Mouse (Mus musculus) urinary bladder, postnatal 14 days (tissue): ENCODE measurements around the gene 9330161L09Rik.
"Not testable (repeated sequence)": the region's sequence is repeated elsewhere in the genome, so short reads cannot be mapped to it uniquely, and the experiment has no call there.

ENCODE experiments used
- DNase-seq: peaks from one replicate; pipeline ENCODE4 v3.0.0; 2021; ENCODE audit warnings: low spot score

9330161L09Rik gene

DNA sequence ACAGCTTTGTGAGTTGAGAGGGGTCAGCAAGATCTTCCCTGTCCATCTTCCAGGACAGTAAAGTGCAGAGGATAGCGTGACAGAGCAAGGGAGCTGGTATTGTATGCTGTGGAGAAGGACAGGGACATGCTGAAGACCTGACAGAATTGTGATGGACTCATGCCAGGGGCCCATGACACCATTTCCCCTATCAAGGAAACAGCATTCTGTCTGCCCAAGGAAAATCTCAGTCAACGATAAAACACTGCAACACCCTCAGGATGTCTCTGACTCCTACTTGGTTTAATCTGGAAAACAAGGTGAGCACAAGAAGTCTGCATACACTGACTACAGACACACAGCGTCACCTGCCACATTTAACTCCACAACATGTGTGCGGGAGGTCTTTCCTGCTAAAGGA lies at the start of gene 9330161L09Rik:
Gene 9330161L09Rik (minus strand): TSS at position 101 of the 400 bp plus-strand sequence.
- DNase-seq: no peak

DNA sequence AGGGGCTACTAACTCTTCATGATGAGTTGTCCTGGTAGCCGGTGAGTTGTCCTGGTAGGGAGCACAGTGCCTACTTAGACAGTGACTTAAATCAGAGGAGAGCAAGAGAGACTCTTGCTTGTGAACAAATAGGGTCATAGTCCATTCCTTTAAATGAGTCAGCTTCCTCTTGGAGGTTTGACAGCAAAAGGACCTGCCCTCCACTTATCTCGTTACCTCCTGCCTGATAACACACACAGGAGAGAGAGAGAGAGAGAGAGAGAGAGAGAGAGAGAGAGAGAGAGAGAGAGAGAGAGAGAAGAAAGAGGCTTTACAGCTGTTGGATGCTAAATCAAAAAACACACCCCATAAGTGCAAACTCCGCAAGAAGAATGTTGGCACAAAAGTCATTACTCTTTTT lies 49.5 kb upstream of the 9330161L09Rik start, which contains the start of gene Ifi27l2b:
Gene Ifi27l2b (minus strand): TSS at position 84 of the 400 bp plus-strand sequence.
- no peak for DNase-seq

GRCm38 (mm10) chr12:103456727-103457126 lies 49.1 kb upstream of the 9330161L09Rik start:
- not testable (repeated sequence) for DNase-seq

- no peak for DNase-seq
These were observed 45.7 kb upstream of the 9330161L09Rik start for GRCm38 (mm10) chr12:103453361-103453760.

GRCm38 (mm10) chr12:103445060-103445459 lies 37.4 kb upstream of the 9330161L09Rik start:
- DNase-seq: no peak

GRCm38 (mm10) chr12:103444261-103444660 lies 36.6 kb upstream of the 9330161L09Rik start:
- DNase-seq: not testable (repeated sequence)

- DNase-seq: no peak
These were observed 35.9 kb upstream of the 9330161L09Rik start, which contains the start of gene Ifi27l2a for GRCm38 (mm10) chr12:103443524-103443923. Gene Ifi27l2a, minus strand, starts transcription at chr12:103443680.

DNA sequence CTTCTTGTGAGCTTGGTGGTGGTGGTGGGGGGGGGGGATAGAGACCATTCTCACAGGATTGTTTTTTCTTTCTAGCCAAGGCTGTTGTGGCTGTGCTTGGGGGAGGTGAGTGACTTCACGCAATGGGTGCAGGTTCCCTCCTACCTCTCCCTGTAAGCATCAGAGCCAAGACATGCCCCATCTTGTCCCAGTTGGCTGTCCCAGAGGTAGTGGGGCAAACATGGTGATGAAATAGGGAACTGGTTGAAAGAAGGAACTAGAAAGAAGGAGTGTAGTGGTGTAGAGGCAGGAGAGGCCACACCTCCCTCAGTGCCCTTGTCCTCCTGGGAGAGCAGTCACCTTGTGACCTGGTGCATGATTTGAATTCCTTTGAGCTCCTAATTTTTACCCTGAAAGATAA lies 30.0 kb upstream of the 9330161L09Rik start:
- DNase-seq: peak; percentile 48

GRCm38 (mm10) chr12:103434861-103435260 lies 27.2 kb upstream of the 9330161L09Rik start:
- no peak for DNase-seq

DNA sequence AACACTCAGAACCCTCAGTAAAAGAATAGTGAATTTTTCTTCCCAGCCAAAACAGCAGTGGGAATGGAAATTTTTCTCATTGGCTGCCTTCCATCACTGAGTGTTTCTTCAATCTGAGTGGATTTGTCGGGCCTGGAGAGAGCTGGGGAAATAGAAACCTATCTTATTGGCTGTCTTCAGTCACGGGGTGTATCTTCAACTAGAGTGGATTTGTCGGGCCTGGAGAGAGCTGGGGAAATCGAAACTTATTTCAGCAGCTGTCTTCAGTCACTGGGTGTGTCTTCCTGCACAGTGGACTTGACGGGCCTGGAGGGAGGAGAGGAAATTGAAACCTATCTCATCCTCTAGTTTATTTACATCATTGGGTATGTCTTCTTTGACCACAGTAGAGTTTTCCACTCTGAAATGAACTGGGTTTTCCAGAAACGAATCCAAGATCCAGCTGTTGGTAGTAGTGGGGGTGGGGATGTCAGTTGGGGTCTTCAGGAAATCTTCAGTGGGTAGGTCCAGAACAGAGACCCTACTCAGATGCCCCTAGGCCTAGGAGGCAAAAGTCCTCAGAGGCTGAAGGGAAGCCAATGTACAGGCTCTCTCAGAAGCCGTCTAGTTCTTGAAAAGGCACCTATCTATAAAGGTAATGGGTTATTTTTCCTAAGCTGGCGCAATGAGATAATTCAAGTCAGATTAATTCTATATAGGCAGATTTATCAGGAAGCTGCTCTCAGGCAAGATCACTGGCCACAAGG lies 26.5 kb upstream of the 9330161L09Rik start, which contains the start of gene Ifi27:
Gene Ifi27 (plus strand): TSS at position 226 of the 746 bp plus-strand sequence.
- DNase-seq: peak; percentile 60

DNA sequence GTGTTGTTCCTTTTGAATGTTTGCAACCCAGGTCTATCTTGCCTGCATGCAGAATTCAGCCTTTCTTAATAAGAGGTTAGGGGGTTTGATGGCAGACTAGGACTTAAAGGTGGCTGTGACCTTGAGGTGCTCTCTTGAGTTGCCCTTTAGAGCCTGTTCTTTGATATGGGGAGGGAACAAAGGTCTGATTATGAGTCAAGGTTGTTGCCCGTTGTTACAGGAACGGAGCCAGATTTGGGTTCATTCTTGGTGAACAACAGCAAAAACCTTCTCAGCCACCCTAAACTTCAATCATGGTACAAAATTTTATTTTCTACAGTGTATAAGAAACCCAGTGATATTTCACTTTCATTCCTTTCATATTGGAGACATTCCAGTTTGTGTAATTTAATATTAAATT lies 25.8 kb upstream of the 9330161L09Rik start:
- no peak for DNase-seq

DNA sequence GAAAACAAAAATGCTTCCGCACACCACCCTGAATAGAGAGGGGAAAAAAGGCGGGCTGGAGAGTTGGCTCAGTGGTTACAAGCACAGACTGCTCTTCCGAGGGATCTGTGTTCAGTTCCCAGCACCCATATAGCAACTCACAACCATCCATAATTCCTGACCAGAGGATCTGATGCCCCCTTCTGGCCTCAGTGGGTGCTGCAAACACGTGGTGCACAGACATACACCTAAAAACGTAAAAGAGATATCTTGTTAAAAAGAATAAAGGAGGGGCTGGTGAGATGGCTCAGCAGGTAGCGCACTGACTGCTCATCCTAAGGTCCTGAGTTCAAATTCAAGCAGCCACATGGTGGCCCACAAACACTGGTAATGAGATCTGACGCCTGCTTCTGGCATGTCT lies 19.1 kb upstream of the 9330161L09Rik start:
- no peak for DNase-seq

- peak; percentile 97 for DNase-seq
These were observed 18.3 kb upstream of the 9330161L09Rik start, which contains the start of gene Ddx24 for GRCm38 (mm10) chr12:103425729-103426470. Gene Ddx24, minus strand, starts transcription at chr12:103425830.

DNA sequence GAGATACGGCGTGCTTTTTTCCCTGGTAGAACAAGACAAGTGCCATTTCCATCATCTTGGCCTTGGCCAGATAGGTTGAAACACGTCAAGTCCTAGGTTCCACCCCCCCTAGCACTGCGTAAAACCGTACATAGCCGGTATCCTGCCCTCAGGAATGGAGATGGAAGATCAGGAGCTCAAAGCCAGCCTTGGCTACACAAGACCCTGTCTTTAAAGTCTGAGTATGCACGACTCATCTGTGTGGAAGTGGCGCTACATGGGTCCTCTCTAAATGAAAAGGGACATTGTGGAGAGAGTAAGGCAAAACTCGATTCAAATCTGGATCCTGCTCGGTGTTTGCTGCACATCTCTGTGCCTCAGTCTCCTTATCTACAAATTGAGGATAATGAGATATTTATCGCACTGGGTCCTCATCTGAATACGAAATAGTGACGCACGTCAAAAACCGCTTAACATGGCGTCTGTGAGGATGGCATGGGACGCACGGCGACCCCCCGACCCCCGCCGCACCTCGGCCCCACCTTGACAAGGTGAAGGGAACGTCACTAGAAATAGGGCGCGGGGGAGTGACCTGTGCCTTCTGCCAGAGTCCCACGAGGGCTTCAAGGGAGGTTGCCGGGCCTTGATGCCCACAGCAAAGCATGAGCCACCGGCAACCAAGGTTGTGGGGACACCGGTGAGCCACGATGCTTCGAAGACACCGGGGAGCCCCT lies 17.6 kb upstream of the 9330161L09Rik start:
- DNase-seq: peak; percentile 14

DNA sequence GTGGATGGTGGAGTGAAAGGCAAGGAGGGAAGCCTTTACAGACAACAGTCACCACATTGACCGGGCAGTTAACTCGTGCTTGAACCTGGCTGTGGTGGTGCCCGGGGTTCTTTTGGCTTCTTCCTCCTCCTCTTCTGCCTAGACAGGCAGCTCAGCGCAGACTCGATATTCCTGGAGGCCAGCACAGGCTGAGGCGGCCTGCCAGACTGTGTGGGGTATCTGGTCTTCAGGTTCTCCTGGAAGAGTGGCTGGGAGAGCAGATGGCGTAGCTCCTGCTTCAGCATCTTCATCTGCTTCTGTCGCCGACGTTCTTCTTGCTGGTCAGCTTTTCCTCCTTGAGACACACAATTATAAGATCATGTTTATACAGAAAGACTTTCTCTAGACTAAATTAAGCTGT lies 524 bp upstream of the 9330161L09Rik start:
- DNase-seq: no peak

- DNase-seq: no peak
These were observed 3.5 kb downstream of the 9330161L09Rik start for GRCm38 (mm10) chr12:103404131-103404530.

DNA sequence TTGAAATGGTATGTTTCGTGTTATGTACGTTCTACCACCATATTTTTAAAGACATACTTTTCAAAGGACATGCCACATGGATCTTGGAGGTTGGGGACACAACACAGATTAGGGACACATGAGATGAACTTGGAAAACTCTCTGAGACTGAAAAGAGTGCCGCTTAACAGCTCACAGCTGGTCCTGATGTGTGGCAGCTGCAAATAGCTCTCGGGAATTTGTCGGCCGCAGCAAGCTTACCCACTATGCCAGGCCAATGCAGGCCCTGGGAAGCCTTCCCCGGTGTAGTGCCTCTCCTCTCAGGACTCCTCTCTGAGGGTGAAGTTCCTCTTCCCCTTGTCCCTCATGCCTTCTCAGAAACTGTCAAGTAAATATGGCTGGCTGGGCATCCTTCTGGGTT lies 10.9 kb downstream of the 9330161L09Rik start:
- DNase-seq: no peak

DNA sequence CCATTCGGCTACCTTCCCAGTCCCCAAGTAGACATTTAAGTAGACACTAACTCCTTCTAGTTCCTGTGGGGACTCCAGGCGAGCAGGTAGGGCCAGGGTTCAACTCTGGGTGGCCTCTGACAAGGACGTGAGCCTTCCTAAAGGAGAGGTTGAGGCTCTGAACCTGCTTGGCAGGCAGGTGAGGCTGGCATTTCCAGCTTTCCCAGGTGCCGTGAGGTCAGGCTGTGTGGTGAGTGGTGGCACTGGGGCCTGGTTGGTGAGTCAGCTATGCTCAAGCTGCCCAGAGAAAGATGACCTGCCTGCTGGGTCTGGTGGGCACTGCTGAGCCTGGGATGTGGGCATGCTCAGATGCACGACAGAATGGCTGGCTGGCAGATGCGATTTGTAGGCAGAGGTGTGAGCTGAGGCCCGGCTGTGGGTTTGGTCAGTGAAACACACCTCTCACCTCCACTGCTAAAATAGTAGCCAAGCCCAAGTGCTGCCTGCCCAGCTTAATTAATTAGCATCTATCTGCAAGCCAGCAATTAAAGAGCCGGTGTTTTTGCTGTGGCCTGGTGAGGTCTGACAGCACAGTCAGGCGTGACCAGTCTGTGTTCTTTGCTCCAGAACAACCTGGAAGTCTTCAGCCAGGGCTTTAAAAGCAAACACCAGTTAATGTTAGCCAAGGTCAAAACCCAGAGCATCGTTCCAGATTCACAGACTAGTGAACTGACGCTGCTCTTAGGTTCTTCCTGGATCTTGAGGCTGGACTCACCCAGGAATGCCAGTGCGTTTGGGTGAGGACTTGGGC lies 11.9 kb downstream of the 9330161L09Rik start:
- DNase-seq: peak; percentile 68

GRCm38 (mm10) chr12:103393528-103393927 lies 14.1 kb downstream of the 9330161L09Rik start:
- no peak for DNase-seq

GRCm38 (mm10) chr12:103391098-103391497 lies 16.5 kb downstream of the 9330161L09Rik start:
- no peak for DNase-seq

- no peak for DNase-seq
These were observed 17.6 kb downstream of the 9330161L09Rik start for GRCm38 (mm10) chr12:103389982-103390381.
